ENCODE assay signal across 8 mouse cellular contexts in genomic region chr4:32305683-32306082, GRCm38 (mm10).
DNase-seq lines count a peak whose midpoint lies in the region; ATAC-seq and TF ChIP-seq lines count a peak whose summit lies in the region.

No protein-coding gene starts in this region.

- no peak for TF ChIP-seq EP300 in lung, postnatal 0 days (IDR thresholded peaks at IDR 0.05)

- TF ChIP-seq POLR2A in kidney, adult 2 months (IDR thresholded peaks at IDR 0.05; ENCODE audit: low read depth, low read length), result no peak

- no peaks in the 10 kb centered on the region for H3K36me3 ChIP-seq in heart, embryonic 12.5 days
- no peaks in the 10 kb centered on the region for H3K36me3 ChIP-seq in lung, postnatal 0 days (ENCODE audit: insufficient read depth, low read length)
- no peaks in the 10 kb centered on the region for H3K36me3 ChIP-seq in hindbrain, embryonic 14.5 days (replicated peaks; ENCODE audit: control insufficient read depth, insufficient read depth)
- H3K36me3 ChIP-seq in neural tube, embryonic 15.5 days, result no peaks in the 10 kb centered on the region
- no peaks in the 10 kb centered on the region for H3K36me3 ChIP-seq in kidney, adult 2 months (ENCODE audit: control insufficient read depth, insufficient read depth, low read length)

- H3K4me2 ChIP-seq in heart, embryonic 12.5 days, result no peak overlapping the region
- peak overlapping the region; percentile 40; the same call in 1 of the 2 replicates for H3K4me2 ChIP-seq in lung, postnatal 0 days (replicated peaks; ENCODE audit: low read depth, low read length)
- H3K4me2 ChIP-seq in hindbrain, embryonic 14.5 days (replicated peaks), result peak overlapping the region; percentile 20; the same call in 1 of the 2 replicates
- peak overlapping the region; percentile 42 for H3K4me2 ChIP-seq in neural tube, embryonic 15.5 days

- TF ChIP-seq CTCF in lung, postnatal 0 days (IDR thresholded peaks at IDR 0.05), result no peak
- TF ChIP-seq CTCF in kidney, adult 2 months (conservative IDR thresholded peaks at IDR 0.05; ENCODE audit: insufficient read depth, insufficient read length, low read depth, low read length), result no peak

- ATAC-seq in heart, embryonic 12.5 days (ENCODE audit: insufficient number of reproducible peaks, low FRiP score), result no peak
- ATAC-seq in lung, postnatal 0 days, result no peak
- ATAC-seq in hindbrain, embryonic 14.5 days (ENCODE audit: low FRiP score), result no peak
- ATAC-seq in neural tube, embryonic 15.5 days (ENCODE audit: low FRiP score), result no peak

- H3K27me3 ChIP-seq in heart, embryonic 12.5 days (replicated peaks), result no peaks in the 10 kb centered on the region
- no peaks in the 10 kb centered on the region for H3K27me3 ChIP-seq in lung, postnatal 0 days (replicated peaks; ENCODE audit: insufficient read depth, low read length)
- H3K27me3 ChIP-seq in hindbrain, embryonic 14.5 days (ENCODE audit: control insufficient read depth, insufficient read depth, low read length), result no peaks in the 10 kb centered on the region
- no peaks in the 10 kb centered on the region for H3K27me3 ChIP-seq in neural tube, embryonic 15.5 days (replicated peaks)
- H3K27me3 ChIP-seq in kidney, adult 2 months (replicated peaks; ENCODE audit: control insufficient read depth, insufficient read depth, low read length), result no peaks in the 10 kb centered on the region

- 0 out of 2 replicates have a peak overlapping the region, but pooled peaks have one; percentile 33 for H3K9ac ChIP-seq in heart, embryonic 12.5 days
- no peak overlapping the region for H3K9ac ChIP-seq in lung, postnatal 0 days (replicated peaks; ENCODE audit: low read depth)
- H3K9ac ChIP-seq in hindbrain, embryonic 14.5 days, result peak overlapping the region; percentile 44; the same call in 1 of the 2 replicates
- H3K9ac ChIP-seq in neural tube, embryonic 15.5 days (replicated peaks), result no peak overlapping the region

- no peak for DNase-seq in heart, adult 8-10 months (ENCODE audit: low spot score)
- DNase-seq in lung, postnatal 0 days (ENCODE audit: low spot score), result no peak
- DNase-seq in lung, postnatal 36 days, result no peak
- no peak for DNase-seq in hindbrain, embryonic 14.5 days (ENCODE audit: low spot score)
- DNase-seq in kidney, adult 2 months, result no peak
- no peak for DNase-seq in gastrocnemius, postnatal 4 days (ENCODE audit: low spot score in 2 of 2)

- no peak overlapping the region for H3K4me3 ChIP-seq in heart, embryonic 12.5 days
- no peak overlapping the region for H3K4me3 ChIP-seq in lung, postnatal 0 days (ENCODE audit: low read depth, low read length)
- no peak overlapping the region for H3K4me3 ChIP-seq in hindbrain, embryonic 14.5 days (replicated peaks; ENCODE audit: low read length)
- no peak overlapping the region for H3K4me3 ChIP-seq in neural tube, embryonic 15.5 days (replicated peaks)
- no peak overlapping the region for H3K4me3 ChIP-seq in kidney, adult 2 months (ENCODE audit: insufficient read depth, low read depth, low read length)

- H3K4me1 ChIP-seq in heart, embryonic 12.5 days (replicated peaks), result peaks cover 78% of the 10 kb centered on the region
- H3K4me1 ChIP-seq in lung, postnatal 0 days (ENCODE audit: insufficient read depth, low read depth, low read length), result peaks cover 38% of the 10 kb centered on the region; the same call in 1 of the 2 replicates
- peaks cover 62% of the 10 kb centered on the region for H3K4me1 ChIP-seq in hindbrain, embryonic 14.5 days (replicated peaks; ENCODE audit: control insufficient read depth, insufficient read depth, low read length)
- peaks cover 53% of the 10 kb centered on the region for H3K4me1 ChIP-seq in neural tube, embryonic 15.5 days
- H3K4me1 ChIP-seq in kidney, adult 2 months (ENCODE audit: control insufficient read depth, insufficient read depth, low read length), result peaks cover 22% of the 10 kb centered on the region

- peak overlapping the region; percentile 99 for H3K27ac ChIP-seq in heart, embryonic 12.5 days (ENCODE audit: poor library complexity, severe bottlenecking)
- no peak overlapping the region for H3K27ac ChIP-seq in lung, postnatal 0 days (ENCODE audit: low read length)
- H3K27ac ChIP-seq in hindbrain, embryonic 14.5 days, result 0 out of 2 replicates have a peak overlapping the region, but pooled peaks have one; percentile 82
- 0 out of 2 replicates have a peak overlapping the region, but pooled peaks have one; percentile 86 for H3K27ac ChIP-seq in neural tube, embryonic 15.5 days (replicated peaks)
- no peak overlapping the region for H3K27ac ChIP-seq in kidney, adult 2 months (ENCODE audit: insufficient read depth, low read depth, low read length)

- no peaks in the 10 kb centered on the region for H3K9me3 ChIP-seq in heart, embryonic 12.5 days (replicated peaks)
- H3K9me3 ChIP-seq in lung, postnatal 0 days (ENCODE audit: low read length), result no peaks in the 10 kb centered on the region
- no peaks in the 10 kb centered on the region for H3K9me3 ChIP-seq in hindbrain, embryonic 14.5 days (ENCODE audit: control insufficient read depth, low read length)
- H3K9me3 ChIP-seq in neural tube, embryonic 15.5 days (replicated peaks), result no peaks in the 10 kb centered on the region

- WGBS in heart, embryonic 12.5 days, result 72% methylated on average over 6 of the region's 6 CpGs
- WGBS in lung, postnatal 0 days, result 52% methylated on average over 6 of the region's 6 CpGs
- 55% methylated on average over 6 of the region's 6 CpGs for WGBS in hindbrain, embryonic 14.5 days
- 53% methylated on average over 6 of the region's 6 CpGs for WGBS in neural tube, embryonic 15.5 days
- 71% methylated on average over 6 of the region's 6 CpGs for WGBS in kidney, adult 2 months

Comparison
In these comparisons a context has a peak if more than half of its experiments do, and no peak if none do; other contexts are left out.
1. H3K27ac ChIP-seq: peak in heart, embryonic 12.5 days (single experiment), hindbrain, embryonic 14.5 days (single experiment) and neural tube, embryonic 15.5 days (single experiment); none in lung, postnatal 0 days (single experiment) and kidney, adult 2 months (single experiment).
2. H3K9ac ChIP-seq: peak in heart, embryonic 12.5 days (single experiment) and hindbrain, embryonic 14.5 days (single experiment); none in lung, postnatal 0 days (single experiment) and neural tube, embryonic 15.5 days (single experiment).